Mouse (Mus musculus): ENCODE measurements around the gene Gcsam. TPM values are rescaled to one million over a fixed set of nuclear protein-coding genes. Genes with fewer than 3 reads are reported as not detected.

Gcsam gene
- polyA plus RNA-seq, 1 experiment, result not detected

- no peak overlapping the region for H3ac ChIP-seq (ENCODE audit: control insufficient read depth, insufficient read length, low read depth)
- no peak for TF ChIP-seq USF1 (IDR thresholded peaks at IDR 0.05; ENCODE audit: low read depth)
- TF ChIP-seq FOSL1 (IDR thresholded peaks at IDR 0.05; ENCODE audit: insufficient read depth, low read length, poor library complexity, severe bottlenecking), result no peak
- no peak for TF ChIP-seq MAX (IDR thresholded peaks at IDR 0.05)
- TF ChIP-seq MYOG (IDR thresholded peaks at IDR 0.05; ENCODE audit: control insufficient read depth, extremely low read depth, insufficient read length), result no peak
- no peak for TF ChIP-seq CTCF (IDR thresholded peaks at IDR 0.05; ENCODE audit: control insufficient read depth, insufficient read depth, insufficient read length)
- TF ChIP-seq MYOD1 (IDR thresholded peaks at IDR 0.05; ENCODE audit: control insufficient read depth, insufficient read length, low read depth), result no peak
- no peak for TF ChIP-seq CEBPB (IDR thresholded peaks at IDR 0.05; ENCODE audit: low read depth)
- no peaks in the 10 kb centered on the region for H3K79me3 ChIP-seq (ENCODE audit: low read depth)
- no peak overlapping the region for H3K4me3 ChIP-seq (ENCODE audit: insufficient read depth, poor library complexity, severe bottlenecking)
- H3K79me2 ChIP-seq (ENCODE audit: control insufficient read depth, insufficient read depth), result no peaks in the 10 kb centered on the region
- H3K36me3 ChIP-seq (ENCODE audit: control insufficient read depth, insufficient read depth), result no peaks in the 10 kb centered on the region
- H3K27me3 ChIP-seq (ENCODE audit: control insufficient read depth, insufficient read depth, insufficient read length), result peaks cover 8% of the 10 kb centered on the region
These were observed 14.7 kb upstream of the Gcsam start for GRCm38 (mm10) chr16:45595494-45595893.

GRCm38 (mm10) chr16:45608481-45608954, 1.7 kb upstream of the Gcsam start:
- TF ChIP-seq CTCF (IDR thresholded peaks at IDR 0.05; ENCODE audit: control insufficient read depth, insufficient read depth, insufficient read length) (no peak), USF1 (IDR thresholded peaks at IDR 0.05; ENCODE audit: low read depth) (no peak), MAX (IDR thresholded peaks at IDR 0.05) (no peak), CEBPB (IDR thresholded peaks at IDR 0.05; ENCODE audit: low read depth) (no peak), MYOG (IDR thresholded peaks at IDR 0.05; ENCODE audit: control insufficient read depth, extremely low read depth, insufficient read length) (no peak), FOSL1 (IDR thresholded peaks at IDR 0.05; ENCODE audit: insufficient read depth, low read length, poor library complexity, severe bottlenecking) (no peak), MYOD1 (IDR thresholded peaks at IDR 0.05; ENCODE audit: control insufficient read depth, insufficient read length, low read depth) (no peak)
- Histone ChIP-seq H3ac (ENCODE audit: control insufficient read depth, insufficient read length, low read depth) (no peak overlapping the region), H3K4me3 (ENCODE audit: insufficient read depth, poor library complexity, severe bottlenecking) (no peak overlapping the region), H3K79me3 (ENCODE audit: low read depth) (no peaks in the 10 kb centered on the region), H3K27me3 (ENCODE audit: control insufficient read depth, insufficient read depth, insufficient read length) (peaks cover 4% of the 10 kb centered on the region), H3K79me2 (ENCODE audit: control insufficient read depth, insufficient read depth) (no peaks in the 10 kb centered on the region), H3K36me3 (ENCODE audit: control insufficient read depth, insufficient read depth) (no peaks in the 10 kb centered on the region)

DNA sequence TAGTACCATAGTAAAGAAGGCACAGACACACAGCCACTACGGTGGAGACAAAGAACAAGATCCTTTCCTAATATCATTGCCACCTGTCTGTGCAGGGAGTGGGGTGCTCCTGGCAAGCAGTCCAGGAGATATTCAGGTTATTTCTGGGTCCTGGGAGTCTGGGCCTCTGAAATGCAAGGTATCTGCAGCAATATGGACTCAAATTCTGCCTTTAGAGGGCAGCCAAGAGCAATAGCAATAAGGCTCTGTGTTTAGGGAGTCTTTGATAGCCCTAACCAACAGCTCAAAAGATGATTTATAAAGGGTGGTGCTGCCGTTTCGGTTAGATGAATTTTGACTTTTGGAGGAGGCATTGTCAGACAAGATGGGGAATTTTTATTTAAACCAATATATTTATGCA, 880 bp upstream of the Gcsam start:
- no peaks in the 10 kb centered on the region for H3K79me2 ChIP-seq (ENCODE audit: control insufficient read depth, insufficient read depth)

DNA sequence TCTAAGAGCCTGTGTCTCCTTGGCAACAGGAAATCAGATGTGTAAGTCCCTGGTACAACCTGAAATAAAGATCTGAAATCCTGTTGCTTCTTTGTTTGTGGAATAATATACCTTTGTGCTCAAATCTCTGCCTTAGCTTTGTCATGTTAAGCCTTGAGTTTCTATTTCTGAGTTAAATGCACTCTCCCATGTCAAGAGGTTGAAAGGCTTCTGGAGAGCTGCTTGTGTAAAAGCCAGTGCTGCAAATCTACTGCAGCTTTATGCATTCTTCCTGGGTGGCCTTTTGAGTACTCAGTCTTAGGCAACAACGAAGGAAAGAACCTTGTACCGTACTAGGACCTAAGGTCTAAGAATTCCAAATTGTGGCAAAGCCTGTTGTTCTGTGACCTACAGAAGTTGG, 3.1 kb downstream of the Gcsam start:
- H3K36me3 ChIP-seq (ENCODE audit: control insufficient read depth, insufficient read depth), result no peaks in the 10 kb centered on the region
- no peak overlapping the region for H3K4me3 ChIP-seq (ENCODE audit: insufficient read depth, poor library complexity, severe bottlenecking)
- H3K79me3 ChIP-seq (ENCODE audit: low read depth), result no peaks in the 10 kb centered on the region
- no peak overlapping the region for H3ac ChIP-seq (ENCODE audit: control insufficient read depth, insufficient read length, low read depth)
- H3K27me3 ChIP-seq (ENCODE audit: control insufficient read depth, insufficient read depth, insufficient read length), result peaks cover 4% of the 10 kb centered on the region
- TF ChIP-seq FOSL1 (IDR thresholded peaks at IDR 0.05; ENCODE audit: insufficient read depth, low read length, poor library complexity, severe bottlenecking) (no peak), USF1 (IDR thresholded peaks at IDR 0.05; ENCODE audit: low read depth) (no peak), MYOD1 (IDR thresholded peaks at IDR 0.05; ENCODE audit: control insufficient read depth, insufficient read length, low read depth) (no peak), CTCF (IDR thresholded peaks at IDR 0.05; ENCODE audit: control insufficient read depth, insufficient read depth, insufficient read length) (no peak), MAX (IDR thresholded peaks at IDR 0.05) (no peak)
- no peaks in the 10 kb centered on the region for H3K79me2 ChIP-seq (ENCODE audit: control insufficient read depth, insufficient read depth)

More for the DNA sequence above, 880 bp upstream of the Gcsam start:
- TF ChIP-seq CEBPB (IDR thresholded peaks at IDR 0.05; ENCODE audit: low read depth) (no peak), CTCF (IDR thresholded peaks at IDR 0.05; ENCODE audit: control insufficient read depth, insufficient read depth, insufficient read length) (no peak), MYOD1 (IDR thresholded peaks at IDR 0.05; ENCODE audit: control insufficient read depth, insufficient read length, low read depth) (no peak), USF1 (IDR thresholded peaks at IDR 0.05; ENCODE audit: low read depth) (no peak), MYOG (IDR thresholded peaks at IDR 0.05; ENCODE audit: control insufficient read depth, extremely low read depth, insufficient read length) (no peak), FOSL1 (IDR thresholded peaks at IDR 0.05; ENCODE audit: insufficient read depth, low read length, poor library complexity, severe bottlenecking) (no peak)
- Histone ChIP-seq H3ac (ENCODE audit: control insufficient read depth, insufficient read length, low read depth) (no peak overlapping the region), H3K4me3 (ENCODE audit: insufficient read depth, poor library complexity, severe bottlenecking) (no peak overlapping the region), H3K79me3 (ENCODE audit: low read depth) (no peaks in the 10 kb centered on the region), H3K36me3 (ENCODE audit: control insufficient read depth, insufficient read depth) (no peaks in the 10 kb centered on the region), H3K27me3 (ENCODE audit: control insufficient read depth, insufficient read depth, insufficient read length) (peaks cover 4% of the 10 kb centered on the region)

- TF ChIP-seq CEBPB (IDR thresholded peaks at IDR 0.05; ENCODE audit: low read depth), result no peak
- no peak for TF ChIP-seq MYOG (IDR thresholded peaks at IDR 0.05; ENCODE audit: control insufficient read depth, extremely low read depth, insufficient read length)
- TF ChIP-seq CTCF (IDR thresholded peaks at IDR 0.05; ENCODE audit: control insufficient read depth, insufficient read depth, insufficient read length), result no peak
- no peak for TF ChIP-seq USF1 (IDR thresholded peaks at IDR 0.05; ENCODE audit: low read depth)
- no peaks in the 10 kb centered on the region for H3K36me3 ChIP-seq (ENCODE audit: control insufficient read depth, insufficient read depth)
- H3K4me3 ChIP-seq (ENCODE audit: insufficient read depth, poor library complexity, severe bottlenecking), result no peak overlapping the region
- H3K79me2 ChIP-seq (ENCODE audit: control insufficient read depth, insufficient read depth), result no peaks in the 10 kb centered on the region
- no peak overlapping the region for H3ac ChIP-seq (ENCODE audit: control insufficient read depth, insufficient read length, low read depth)
- H3K79me3 ChIP-seq (ENCODE audit: low read depth), result no peaks in the 10 kb centered on the region
- H3K27me3 ChIP-seq (ENCODE audit: control insufficient read depth, insufficient read depth, insufficient read length), result no peaks in the 10 kb centered on the region
These were observed 5.8 kb downstream of the Gcsam start for GRCm38 (mm10) chr16:45615944-45616343.

DNA sequence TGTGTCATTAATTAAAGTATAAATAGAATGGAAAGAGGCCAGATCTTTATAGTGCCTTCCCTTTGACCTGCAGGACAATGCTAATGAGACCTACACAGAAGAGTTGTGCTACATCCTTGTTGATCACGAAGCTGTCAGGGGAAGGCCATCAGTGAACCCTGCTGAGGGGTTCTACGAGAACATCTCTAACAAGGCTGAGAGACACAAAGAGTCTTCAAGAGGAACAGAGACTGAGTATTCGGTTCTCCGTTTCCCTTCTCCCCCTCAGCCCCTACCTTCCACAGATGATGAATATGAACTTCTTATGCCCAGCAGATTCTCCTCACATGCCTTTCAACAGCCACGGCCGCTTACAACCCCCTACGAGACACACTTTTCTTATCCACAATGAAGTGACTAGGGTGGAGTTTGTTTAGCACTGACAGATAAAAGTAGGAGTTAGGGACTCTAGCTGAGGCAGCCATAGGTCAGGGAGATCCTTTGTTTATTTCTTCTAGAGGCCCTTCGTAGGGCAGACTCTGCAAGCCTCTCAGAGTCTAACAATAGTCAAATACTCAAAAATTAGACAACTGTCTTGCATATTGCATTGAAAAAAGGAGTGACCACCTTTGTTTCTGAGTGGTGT, 9.7 kb downstream of the Gcsam start:
- Histone ChIP-seq H3ac (ENCODE audit: control insufficient read depth, insufficient read length, low read depth) (no peak overlapping the region), H3K36me3 (ENCODE audit: control insufficient read depth, insufficient read depth) (no peaks in the 10 kb centered on the region), H3K79me3 (ENCODE audit: low read depth) (no peaks in the 10 kb centered on the region), H3K79me2 (ENCODE audit: control insufficient read depth, insufficient read depth) (no peaks in the 10 kb centered on the region), H3K27me3 (ENCODE audit: control insufficient read depth, insufficient read depth, insufficient read length) (no peaks in the 10 kb centered on the region), H3K4me3 (ENCODE audit: insufficient read depth, poor library complexity, severe bottlenecking) (no peak overlapping the region)
- no peak for TF ChIP-seq USF1 (IDR thresholded peaks at IDR 0.05; ENCODE audit: low read depth)
- no peak for TF ChIP-seq MYOG (IDR thresholded peaks at IDR 0.05; ENCODE audit: control insufficient read depth, extremely low read depth, insufficient read length)
- TF ChIP-seq MYOD1 (IDR thresholded peaks at IDR 0.05; ENCODE audit: control insufficient read depth, insufficient read length, low read depth), result no peak

All from C2C12 (cell line).